ENCODE assay signal across 20 mouse cellular contexts in the genomic region with DNA sequence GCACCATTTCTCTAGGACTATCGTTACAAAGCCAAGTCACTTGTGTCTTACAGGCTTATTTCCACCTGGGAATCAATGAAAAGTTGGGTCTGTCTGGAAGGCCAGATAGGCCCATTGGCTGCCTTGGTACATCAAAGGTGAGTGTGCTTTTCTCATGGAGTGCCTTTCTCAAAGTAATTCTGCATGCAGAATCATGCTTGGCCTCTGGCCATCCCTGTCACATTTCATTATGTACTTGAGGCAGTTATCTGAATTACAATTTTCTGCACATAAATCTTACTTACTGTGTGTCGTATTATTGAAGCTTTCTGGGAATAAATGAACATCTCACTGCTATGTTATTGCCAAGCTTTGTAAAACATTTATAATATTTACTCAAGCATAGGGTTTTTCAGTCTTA.
DNase-seq lines count a peak whose midpoint lies in the region; ATAC-seq and TF ChIP-seq lines count a peak whose summit lies in the region.
"Had no signal": no experiment of that assay in that cellular context is flagged by ENCODE, and none has a peak within 500 bp of the region (broad histone marks: within the 10 kb centered on the region; RNA-seq: fewer than 3 reads in every experiment).

No protein-coding gene starts in this region.

- no peaks in the 10 kb centered on the region for H3K9me3 ChIP-seq in hindbrain, postnatal 0 days (ENCODE audit: low read length)
- H3K9me3 ChIP-seq in hindbrain, embryonic 10.5 days = no peaks in the 10 kb centered on the region
- H3K9me3 ChIP-seq: embryonic facial prominence, embryonic 12.5 days; forebrain, embryonic 12.5 days; heart, embryonic 15.5 days had no signal

- ATAC-seq in hindbrain, postnatal 0 days = no peak
- ATAC-seq: forebrain, embryonic 16.5 days; hindbrain, embryonic 16.5 days had no signal

- H3K9ac ChIP-seq in hindbrain, postnatal 0 days (replicated peaks; ENCODE audit: low read length) = no peak overlapping the region
- H3K9ac ChIP-seq: embryonic facial prominence, embryonic 12.5 days; forebrain, embryonic 12.5 days; heart, embryonic 15.5 days had no signal

- no peaks in the 10 kb centered on the region for H3K4me1 ChIP-seq in hindbrain, postnatal 0 days (ENCODE audit: insufficient read depth, low read length)
- no peaks in the 10 kb centered on the region for H3K4me1 ChIP-seq in hindbrain, embryonic 10.5 days (replicated peaks)
- H3K4me1 ChIP-seq: embryonic facial prominence, embryonic 12.5 days; forebrain, embryonic 12.5 days; heart, embryonic 15.5 days had no signal

- H3K4me3 ChIP-seq in hindbrain, postnatal 0 days (ENCODE audit: low read length) = no peak overlapping the region
- H3K4me3 ChIP-seq in hindbrain, embryonic 10.5 days = no peak overlapping the region
- H3K4me3 ChIP-seq: embryonic facial prominence, embryonic 12.5 days; forebrain, embryonic 12.5 days; heart, adult 2 months; heart, embryonic 15.5 days had no signal

- no peak for TF ChIP-seq POLR2A in brain, embryonic 14.5 days (IDR thresholded peaks at IDR 0.05; ENCODE audit: borderline replicate concordance, extremely low read depth, insufficient read depth, insufficient read length, poor library complexity, severe bottlenecking)

- 54% methylated on average over 2 of the region's 2 CpGs for WGBS in hindbrain, postnatal 0 days
- 94% methylated on average over 2 of the region's 2 CpGs for WGBS in hindbrain, embryonic 10.5 days

- H3K4me2 ChIP-seq in hindbrain, postnatal 0 days (ENCODE audit: low read depth, low read length) = no peak overlapping the region
- H3K4me2 ChIP-seq: embryonic facial prominence, embryonic 12.5 days; forebrain, embryonic 12.5 days; heart, embryonic 11.5 days; heart, embryonic 15.5 days had no signal

- no peak for TF ChIP-seq CTCF in hindbrain, postnatal 0 days (IDR thresholded peaks at IDR 0.05; ENCODE audit: low read depth)
- TF ChIP-seq CTCF in brain, embryonic 14.5 days (IDR thresholded peaks at IDR 0.05; ENCODE audit: borderline replicate concordance, extremely low read depth, insufficient read depth, insufficient read length) = no peak

- H3K27ac ChIP-seq in hindbrain, postnatal 0 days = no peak overlapping the region
- no peak overlapping the region for H3K27ac ChIP-seq in hindbrain, embryonic 10.5 days
- H3K27ac ChIP-seq: embryonic facial prominence, embryonic 12.5 days; forebrain, embryonic 12.5 days; heart, adult 2 months; heart, embryonic 15.5 days had no signal

- DNase-seq in cerebellum, postnatal 14 days = peak; percentile 63 to 75
- no peak for DNase-seq in cerebellum, postnatal 4 days (ENCODE audit: low spot score in 2 of 2)
- DNase-seq in hindbrain, postnatal 0 days (ENCODE audit: low spot score) = peak; percentile 65
- no peak for DNase-seq in hindbrain, embryonic 10.5 days (ENCODE audit: low spot score)
- DNase-seq in retina, postnatal 1 day = peak; percentile 20
- no peak for DNase-seq in retina, embryonic 14.5 days (ENCODE audit: low spot score)
- DNase-seq in brain, embryonic 14.5 days (ENCODE audit: low read depth) = peak; percentile 49
- DNase-seq in frontal cortex, postnatal 36 days (ENCODE audit: low spot score in 2 of 2) = no peak
- DNase-seq: adrenal gland, postnatal 10 days; embryo, embryonic 11 days; gastrocnemius, postnatal 14 days; heart, adult 2 months; heart, postnatal 14 days; kidney, adult 11 months had no signal

- no peaks in the 10 kb centered on the region for H3K36me3 ChIP-seq in hindbrain, postnatal 0 days (ENCODE audit: insufficient read depth, low read length)
- H3K36me3 ChIP-seq in hindbrain, embryonic 10.5 days = 0 out of 2 replicates have a peak, but pooled peaks cover 3% of the 10 kb centered on the region
- H3K36me3 ChIP-seq: embryonic facial prominence, embryonic 12.5 days; forebrain, embryonic 12.5 days had no signal

- H3K27me3 ChIP-seq in hindbrain, postnatal 0 days (ENCODE audit: insufficient read depth, low read length) = no peaks in the 10 kb centered on the region
- H3K27me3 ChIP-seq in hindbrain, embryonic 10.5 days (ENCODE audit: insufficient read depth, poor library complexity, severe bottlenecking) = no peaks in the 10 kb centered on the region
- H3K27me3 ChIP-seq: embryonic facial prominence, embryonic 12.5 days; forebrain, embryonic 12.5 days; heart, embryonic 15.5 days had no signal

Comparison
In these comparisons a context has a peak if more than half of its experiments do, and no peak if none do; other contexts are left out.
1. DNase-seq: peak in cerebellum, postnatal 14 days (2 of 2), hindbrain, postnatal 0 days (single experiment), retina, postnatal 1 day (single experiment) and brain, embryonic 14.5 days (single experiment); none in cerebellum, postnatal 4 days (0 of 2), hindbrain, embryonic 10.5 days (single experiment), retina, embryonic 14.5 days (single experiment) and frontal cortex, postnatal 36 days (0 of 2).